Mouse (Mus musculus): Measurements from ENCODE around the gene Ap3d1. TPM values are rescaled to one million over a fixed set of nuclear protein-coding genes. Genes with fewer than 3 reads are reported as not detected.

The Ap3d1 gene
- polyA plus RNA-seq, 1 experiment from 2014 or later = 77.4 TPM

GRCm38 (mm10) chr10:80704418-80704817, 37.6 kb downstream of the Ap3d1 start:
- no peak for ATAC-seq (replicated peaks; ENCODE audit: low FRiP score, low TSS enrichment, low read depth)
- no peak overlapping the region for H3K27ac ChIP-seq (ENCODE audit: low read depth)
- no peak overlapping the region for H3K4me2 ChIP-seq (ENCODE audit: low read length)

GRCm38 (mm10) chr10:80703643-80704042, 38.4 kb downstream of the Ap3d1 start:
- Histone ChIP-seq H3K9me3 (ENCODE audit: control insufficient read depth, low read length) (no peaks in the 10 kb centered on the region), H3K4me2 (ENCODE audit: low read length) (peak overlapping the region; percentile 69), H3K27ac (ENCODE audit: low read depth) (peak overlapping the region; percentile 79; the same call in 1 of the 2 replicates), H3K4me1 (replicated peaks; ENCODE audit: control insufficient read depth, insufficient read depth, low read length) (peaks cover 26% of the 10 kb centered on the region), H3K4me3 (ENCODE audit: low read depth, low read length) (peak overlapping the region; percentile 63; the same call in 1 of the 2 replicates), H3K9ac (ENCODE audit: low read length) (no peak overlapping the region; the same call in 1 of the 2 replicates), H3K36me3 (ENCODE audit: control insufficient read depth, insufficient read depth, low read length) (peaks cover 33% of the 10 kb centered on the region), H3K27me3 (replicated peaks; ENCODE audit: control insufficient read depth, insufficient read depth, low read length) (no peaks in the 10 kb centered on the region)
- WGBS = 79% methylated on average over 5 of the region's 5 CpGs
- ATAC-seq (replicated peaks; ENCODE audit: low FRiP score, low TSS enrichment, low read depth) (no peak), DNase-seq (ENCODE audit: low spot score) (no peak)

More at GRCm38 (mm10) chr10:80704418-80704817, 37.6 kb downstream of the Ap3d1 start:
- Histone ChIP-seq H3K36me3 (ENCODE audit: control insufficient read depth, insufficient read depth, low read length) (peaks cover 41% of the 10 kb centered on the region), H3K9ac (ENCODE audit: low read length) (no peak overlapping the region), H3K9me3 (ENCODE audit: control insufficient read depth, low read length) (no peaks in the 10 kb centered on the region), H3K4me1 (replicated peaks; ENCODE audit: control insufficient read depth, insufficient read depth, low read length) (peaks cover 26% of the 10 kb centered on the region), H3K27me3 (replicated peaks; ENCODE audit: control insufficient read depth, insufficient read depth, low read length) (no peaks in the 10 kb centered on the region), H3K4me3 (ENCODE audit: low read depth, low read length) (no peak overlapping the region)
- 89% methylated on average over 5 of the region's 5 CpGs for WGBS
- DNase-seq (ENCODE audit: low spot score) = no peak

- under 1% methylated on average over 47 of the region's 47 CpGs for WGBS
- ATAC-seq (replicated peaks; ENCODE audit: low FRiP score, low TSS enrichment, low read depth) = peak; percentile 89
- DNase-seq (ENCODE audit: low spot score) = peak; percentile 95
- Histone ChIP-seq H3K4me1 (replicated peaks; ENCODE audit: control insufficient read depth, insufficient read depth, low read length) (peaks cover 26% of the 10 kb centered on the region), H3K36me3 (ENCODE audit: control insufficient read depth, insufficient read depth, low read length) (peaks cover 24% of the 10 kb centered on the region), H3K27me3 (replicated peaks; ENCODE audit: control insufficient read depth, insufficient read depth, low read length) (no peaks in the 10 kb centered on the region), H3K9me3 (ENCODE audit: control insufficient read depth, low read length) (no peaks in the 10 kb centered on the region), H3K4me2 (ENCODE audit: low read length) (peak overlapping the region; percentile 69), H3K9ac (ENCODE audit: low read length) (peak overlapping the region; percentile 55), H3K27ac (ENCODE audit: low read depth) (peak overlapping the region; percentile 79), H3K4me3 (ENCODE audit: low read depth, low read length) (peak overlapping the region; percentile 63)
Measured at GRCm38 (mm10) chr10:80702536-80703390, 39.3 kb downstream of the Ap3d1 start.

GRCm38 (mm10) chr10:80701721-80702535, 40.1 kb downstream of the Ap3d1 start, which contains the start of the genes Mob3a and Izumo4:
Gene Mob3a (minus strand): TSS chr10:80701977.
Gene Izumo4 (plus strand): TSS chr10:80702184.
- Histone ChIP-seq H3K4me3 (ENCODE audit: low read depth, low read length) (peak within 1 kb of the TSS; percentile 63), H3K4me1 (replicated peaks; ENCODE audit: control insufficient read depth, insufficient read depth, low read length) (peaks cover 26% of the 10 kb centered on the region), H3K27ac (ENCODE audit: low read depth) (peak within 1 kb of the TSS; percentile 79), H3K4me2 (ENCODE audit: low read length) (peak within 1 kb of the TSS; percentile 69), H3K9ac (ENCODE audit: low read length) (peak within 1 kb of the TSS; percentile 59), H3K9me3 (ENCODE audit: control insufficient read depth, low read length) (no peaks in the 10 kb centered on the region), H3K27me3 (replicated peaks; ENCODE audit: control insufficient read depth, insufficient read depth, low read length) (no peaks in the 10 kb centered on the region), H3K36me3 (ENCODE audit: control insufficient read depth, insufficient read depth, low read length) (peaks cover 16% of the 10 kb centered on the region)
- WGBS = under 1% methylated on average over 57 of the region's 59 CpGs
- ATAC-seq (replicated peaks; ENCODE audit: low FRiP score, low TSS enrichment, low read depth) (peak; percentile 96), DNase-seq (ENCODE audit: low spot score) (peak; percentile 97)

GRCm38 (mm10) chr10:80700732-80701131, 41.3 kb downstream of the Ap3d1 start:
- H3K27me3 ChIP-seq (replicated peaks; ENCODE audit: control insufficient read depth, insufficient read depth, low read length) = no peaks in the 10 kb centered on the region
- H3K27ac ChIP-seq (ENCODE audit: low read depth) = no peak overlapping the region
- peaks cover 26% of the 10 kb centered on the region for H3K4me1 ChIP-seq (replicated peaks; ENCODE audit: control insufficient read depth, insufficient read depth, low read length)
- no peak for ATAC-seq (replicated peaks; ENCODE audit: low FRiP score, low TSS enrichment, low read depth)
- peak overlapping the region; percentile 69 for H3K4me2 ChIP-seq (ENCODE audit: low read length)
- no peak for DNase-seq (ENCODE audit: low spot score)
- 37% methylated on average over 4 of the region's 4 CpGs for WGBS
- H3K9me3 ChIP-seq (ENCODE audit: control insufficient read depth, low read length) = no peaks in the 10 kb centered on the region
- 0 out of 2 replicates have a peak, but pooled peaks cover 4% of the 10 kb centered on the region for H3K36me3 ChIP-seq (ENCODE audit: control insufficient read depth, insufficient read depth, low read length)
- peak overlapping the region; percentile 63 for H3K4me3 ChIP-seq (ENCODE audit: low read depth, low read length)
- H3K9ac ChIP-seq (ENCODE audit: low read length) = peak overlapping the region; percentile 59

- no peak overlapping the region for H3K4me3 ChIP-seq (ENCODE audit: low read depth, low read length)
- peak overlapping the region; percentile 69; the same call in 1 of the 2 replicates for H3K4me2 ChIP-seq (ENCODE audit: low read length)
- peaks cover 26% of the 10 kb centered on the region for H3K4me1 ChIP-seq (replicated peaks; ENCODE audit: control insufficient read depth, insufficient read depth, low read length)
- H3K9ac ChIP-seq (ENCODE audit: low read length) = no peak overlapping the region
- WGBS = 82% methylated on average over 7 of the region's 7 CpGs
- no peaks in the 10 kb centered on the region for H3K27me3 ChIP-seq (replicated peaks; ENCODE audit: control insufficient read depth, insufficient read depth, low read length)
- no peaks in the 10 kb centered on the region for H3K36me3 ChIP-seq (ENCODE audit: control insufficient read depth, insufficient read depth, low read length)
- DNase-seq (ENCODE audit: low spot score) = no peak
- ATAC-seq (replicated peaks; ENCODE audit: low FRiP score, low TSS enrichment, low read depth) = no peak
- no peaks in the 10 kb centered on the region for H3K9me3 ChIP-seq (ENCODE audit: control insufficient read depth, low read length)
- H3K27ac ChIP-seq (ENCODE audit: low read depth) = no peak overlapping the region
Measured at GRCm38 (mm10) chr10:80700038-80700504, 42.0 kb downstream of the Ap3d1 start.

GRCm38 (mm10) chr10:80698605-80699004, 43.5 kb downstream of the Ap3d1 start:
- Histone ChIP-seq H3K4me3 (ENCODE audit: low read depth, low read length) (no peak overlapping the region), H3K9ac (ENCODE audit: low read length) (no peak overlapping the region), H3K27ac (ENCODE audit: low read depth) (no peak overlapping the region), H3K4me1 (replicated peaks; ENCODE audit: control insufficient read depth, insufficient read depth, low read length) (peaks cover 20% of the 10 kb centered on the region), H3K27me3 (replicated peaks; ENCODE audit: control insufficient read depth, insufficient read depth, low read length) (no peaks in the 10 kb centered on the region), H3K4me2 (ENCODE audit: low read length) (no peak overlapping the region), H3K9me3 (ENCODE audit: control insufficient read depth, low read length) (no peaks in the 10 kb centered on the region), H3K36me3 (ENCODE audit: control insufficient read depth, insufficient read depth, low read length) (peaks cover 5% of the 10 kb centered on the region; the same call in 1 of the 2 replicates)
- 92% methylated on average over 9 of the region's 9 CpGs for WGBS
- ATAC-seq (replicated peaks; ENCODE audit: low FRiP score, low TSS enrichment, low read depth) (no peak), DNase-seq (ENCODE audit: low spot score) (no peak)

GRCm38 (mm10) chr10:80697812-80698211, 44.3 kb downstream of the Ap3d1 start:
- WGBS = 88% methylated on average over 9 of the region's 9 CpGs
- Histone ChIP-seq H3K4me2 (ENCODE audit: low read length) (no peak overlapping the region), H3K36me3 (ENCODE audit: control insufficient read depth, insufficient read depth, low read length) (peaks cover 12% of the 10 kb centered on the region; the same call in 1 of the 2 replicates), H3K4me3 (ENCODE audit: low read depth, low read length) (no peak overlapping the region), H3K27me3 (replicated peaks; ENCODE audit: control insufficient read depth, insufficient read depth, low read length) (no peaks in the 10 kb centered on the region), H3K9me3 (ENCODE audit: control insufficient read depth, low read length) (no peaks in the 10 kb centered on the region), H3K27ac (ENCODE audit: low read depth) (no peak overlapping the region), H3K4me1 (replicated peaks; ENCODE audit: control insufficient read depth, insufficient read depth, low read length) (peaks cover 14% of the 10 kb centered on the region), H3K9ac (ENCODE audit: low read length) (no peak overlapping the region)
- ATAC-seq (replicated peaks; ENCODE audit: low FRiP score, low TSS enrichment, low read depth) (no peak), DNase-seq (ENCODE audit: low spot score) (no peak)
